Mouse (Mus musculus) neural tube, embryonic 14.5 days (tissue): ENCODE measurements around the gene Dpy19l1. TPM values are rescaled to one million over a fixed set of nuclear protein-coding genes. Genes with fewer than 3 reads are reported as not detected.
A peak's percentile ranks its signal among the peaks of the same experiment; 100 is the strongest.

ENCODE experiments used
- ATAC-seq: fragments of 200-750 bp; cut with Nextera tagmentation; 2 replicates; pipeline ENCODE4 v1.8.0; 2017; ENCODE audit warnings: low read depth, mild to moderate bottlenecking, moderate TSS enrichment, moderate library complexity
- H3K27ac ChIP-seq: fragments of 300-500 bp; sonication (generic); 2 replicates; pipeline ENCODE4 v1.5.1; 2014; ENCODE audit warnings: low read depth, mild to moderate bottlenecking, control low read depth, low read length, moderate library complexity, mixed read lengths
- H3K27me3 ChIP-seq: fragments of 300-500 bp; sonication (generic); 2 replicates; pipeline ENCODE4 v1.6.1; 2014; ENCODE audit warnings: low read length; ENCODE audit not compliant: control insufficient read depth, insufficient read depth
- H3K36me3 ChIP-seq: fragments of 300-500 bp; sonication (generic); 2 replicates; pipeline ENCODE4 v1.6.1; 2014; ENCODE audit warnings: low read length, mixed read lengths; ENCODE audit not compliant: control insufficient read depth, insufficient read depth
- H3K4me1 ChIP-seq: fragments of 300-500 bp; sonication (generic); 2 replicates; pipeline ENCODE4 v1.6.1; 2014; ENCODE audit warnings: low read length; ENCODE audit not compliant: control insufficient read depth, insufficient read depth
- H3K4me2 ChIP-seq: fragments of 300-500 bp; sonication (generic); 2 replicates; pipeline ENCODE4 v1.6.1; 2014; ENCODE audit warnings: mild to moderate bottlenecking, low read depth, low read length, control low read depth
- H3K4me3 ChIP-seq: fragments of 300-500 bp; sonication (generic); 2 replicates; pipeline ENCODE4 v1.5.1; 2014; ENCODE audit warnings: low read depth, low read length, control low read depth, mixed read lengths
- H3K9ac ChIP-seq: fragments of 300-500 bp; sonication (generic); replicated peaks from 2 replicates; pipeline ENCODE4 v1.6.1; 2014; ENCODE audit warnings: low read depth, mild to moderate bottlenecking, control low read depth, low read length, mixed read lengths
- H3K9me3 ChIP-seq: fragments of 300-500 bp; sonication (generic); 2 replicates; pipeline ENCODE4 v1.6.1; 2016; ENCODE audit warnings: low read length; ENCODE audit not compliant: control insufficient read depth
- WGBS: fragments of 180-500 bp; shearing (Covaris S2); extraction: QIAGEN DNeasy Blood & Tissue Kit; methylation state at CpG from one replicate; pipeline ENCODE4 v1.1.7; 2014; 5-methylcytosine and 5-hydroxymethylcytosine counted together
- polyA plus RNA-seq: library from polyadenylated mRNA; unstranded; fragments of >200 nt; fragmentation: Nextera tagmentation; extraction: Ambion mirVana; gene quantifications from 2 replicates; pipeline ENCODE4 v1.2.1, GENCODE M21; 2014

Dpy19l1 gene
- polyA plus RNA-seq, 1 experiment from 2014 or later, result 12.7 TPM

DNA sequence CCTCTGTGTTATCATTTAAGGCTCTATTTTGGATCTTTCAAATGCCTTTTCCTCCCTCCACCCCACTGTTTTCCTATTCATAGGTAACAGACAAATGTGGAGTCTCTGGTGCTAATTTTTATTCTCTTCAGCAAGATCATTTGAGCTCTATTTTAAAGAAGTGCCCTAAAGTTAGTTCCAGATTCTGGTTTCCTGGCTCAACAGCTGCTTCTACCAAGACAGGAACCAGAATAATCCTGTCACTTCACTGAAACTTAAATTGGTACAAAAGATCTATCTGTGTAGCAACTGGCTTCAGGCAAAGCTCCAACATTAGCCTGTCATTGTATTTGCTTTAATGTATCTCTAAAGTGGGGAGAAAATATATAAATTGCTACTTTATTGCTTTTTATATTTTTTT lies 3.6 kb upstream of the Dpy19l1 start:
- no peaks in the 10 kb centered on the region for H3K27me3 ChIP-seq
- H3K4me1 ChIP-seq, result 0 out of 2 replicates have a peak, but pooled peaks cover 2% of the 10 kb centered on the region
- H3K27ac ChIP-seq, result no peak overlapping the region
- no peak for ATAC-seq
- no peaks in the 10 kb centered on the region for H3K36me3 ChIP-seq
- no peaks in the 10 kb centered on the region for H3K9me3 ChIP-seq
- H3K4me2 ChIP-seq, result no peak overlapping the region
- H3K4me3 ChIP-seq, result no peak overlapping the region
- H3K9ac ChIP-seq, result no peak overlapping the region

DNA sequence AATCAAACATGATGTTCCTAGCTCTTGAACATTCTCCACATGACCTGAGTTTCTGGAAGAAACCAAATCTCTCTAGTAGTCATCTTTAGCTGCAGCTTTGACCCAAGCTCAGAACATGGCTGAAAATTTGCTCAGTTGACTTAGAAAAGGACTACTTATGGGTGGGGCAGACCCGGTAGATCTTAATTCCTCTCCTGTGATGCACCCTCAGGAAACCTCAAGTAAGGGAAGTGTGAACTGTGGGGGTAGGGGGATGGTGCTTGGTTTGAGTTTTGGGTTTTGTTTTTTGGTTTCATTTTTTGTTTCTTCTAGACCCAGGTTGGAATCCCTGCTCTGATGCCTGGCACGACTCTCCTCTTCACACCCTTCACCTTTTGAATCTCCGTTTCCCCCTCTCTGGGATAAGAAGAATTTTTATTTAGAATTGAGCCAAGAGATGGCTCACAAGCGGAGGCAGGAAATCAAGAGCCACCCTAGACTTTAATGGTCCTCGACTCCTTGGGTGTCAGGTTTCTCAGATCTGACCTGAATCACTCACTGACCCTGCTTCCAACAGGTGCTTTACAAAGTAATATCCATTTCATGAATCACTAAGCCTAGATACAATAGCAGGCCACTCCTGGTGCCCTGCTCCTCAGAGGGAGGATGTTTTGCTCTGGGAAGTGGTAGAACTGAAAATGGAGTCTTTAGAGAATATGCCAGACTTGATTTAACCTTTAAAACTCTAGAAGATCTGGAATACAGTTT lies 2.2 kb upstream of the Dpy19l1 start:
- WGBS, result 69% methylated on average over 5 of the region's 5 CpGs
- H3K4me3 ChIP-seq, result no peak overlapping the region
- H3K9ac ChIP-seq, result no peak overlapping the region
- 0 out of 2 replicates have a peak, but pooled peaks cover 2% of the 10 kb centered on the region for H3K4me1 ChIP-seq
- H3K36me3 ChIP-seq, result no peaks in the 10 kb centered on the region
- H3K27ac ChIP-seq, result no peak overlapping the region
- no peak overlapping the region for H3K4me2 ChIP-seq
- H3K27me3 ChIP-seq, result no peaks in the 10 kb centered on the region
- H3K9me3 ChIP-seq, result no peaks in the 10 kb centered on the region
- ATAC-seq, result no peak

DNA sequence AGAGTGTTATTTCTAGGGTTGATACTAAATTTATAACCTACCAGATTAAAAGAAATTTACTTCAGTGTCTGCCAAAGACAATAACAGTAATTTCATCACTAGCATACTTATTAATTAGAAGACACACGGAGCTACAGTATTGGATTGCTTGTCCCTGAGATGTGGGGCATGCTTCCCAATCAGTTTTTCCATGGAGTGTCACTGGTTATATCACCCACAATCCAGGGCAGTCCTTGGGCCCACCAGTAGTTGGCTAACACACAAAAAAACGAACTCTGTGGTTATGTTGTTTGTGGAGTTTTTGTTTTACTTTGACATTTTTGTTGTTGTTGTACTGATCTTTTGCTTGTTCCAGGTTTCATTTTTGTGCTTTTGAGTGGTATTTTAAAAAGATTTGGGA lies 1.4 kb upstream of the Dpy19l1 start:
- no peak overlapping the region for H3K4me3 ChIP-seq
- ATAC-seq, result no peak
- no peak overlapping the region for H3K27ac ChIP-seq
- no peak overlapping the region for H3K9ac ChIP-seq
- 0 out of 2 replicates have a peak, but pooled peaks cover 2% of the 10 kb centered on the region for H3K4me1 ChIP-seq
- 77% methylated on average over 2 of the region's 2 CpGs for WGBS
- H3K27me3 ChIP-seq, result no peaks in the 10 kb centered on the region
- H3K4me2 ChIP-seq, result no peak overlapping the region
- H3K9me3 ChIP-seq, result no peaks in the 10 kb centered on the region
- no peaks in the 10 kb centered on the region for H3K36me3 ChIP-seq

DNA sequence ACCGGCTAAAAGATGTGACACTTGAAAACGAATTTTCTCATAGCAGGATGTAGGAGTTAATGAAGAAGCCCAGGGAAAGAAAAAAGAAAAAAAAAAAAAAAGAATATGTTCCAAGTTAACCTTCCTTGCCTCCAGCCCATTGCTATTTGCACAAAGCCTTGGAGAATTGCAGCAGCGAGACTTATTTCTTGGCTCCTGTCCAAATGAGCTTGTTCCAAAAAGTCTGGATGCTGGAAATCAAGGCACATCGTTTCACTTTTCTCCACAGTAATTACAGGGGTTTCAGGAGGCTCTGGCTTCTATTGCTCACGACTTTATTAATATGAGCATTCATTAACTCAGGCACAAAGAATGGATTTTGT lies 899 bp upstream of the Dpy19l1 start:
- no peak for ATAC-seq
- H3K27me3 ChIP-seq, result no peaks in the 10 kb centered on the region
- H3K4me2 ChIP-seq, result peak overlapping the region; percentile 75
- H3K27ac ChIP-seq, result no peak overlapping the region
- H3K4me3 ChIP-seq, result peak overlapping the region; percentile 70
- no peaks in the 10 kb centered on the region for H3K36me3 ChIP-seq
- 11% methylated on average over 5 of the region's 5 CpGs for WGBS
- H3K4me1 ChIP-seq, result 0 out of 2 replicates have a peak, but pooled peaks cover 2% of the 10 kb centered on the region
- H3K9me3 ChIP-seq, result no peaks in the 10 kb centered on the region
- H3K9ac ChIP-seq, result 0 out of 2 replicates have a peak overlapping the region, but pooled peaks have one; percentile 37

DNA sequence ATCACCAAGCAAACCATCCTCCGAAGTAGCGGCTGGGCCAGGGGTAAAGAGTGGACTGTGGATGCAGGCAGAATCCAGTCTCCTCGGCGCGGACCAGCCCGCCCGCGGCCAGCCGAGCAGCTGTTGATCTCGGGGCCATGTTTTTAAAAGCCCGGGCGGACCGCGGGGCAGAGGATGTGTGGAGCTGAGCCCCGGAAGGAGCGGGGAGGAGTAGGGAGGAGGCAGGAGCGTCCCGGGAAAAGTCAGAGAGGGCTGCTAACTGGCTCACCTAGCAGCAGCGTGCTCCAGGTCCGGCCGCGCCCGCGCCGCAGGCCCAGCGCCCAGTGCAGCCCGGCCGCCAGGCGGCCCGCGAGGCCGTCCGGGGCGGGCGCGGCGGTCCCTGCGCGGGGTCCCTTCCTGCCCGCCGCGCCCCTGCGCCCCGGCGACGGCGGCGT lies 352 bp downstream of the Dpy19l1 start:
- no peaks in the 10 kb centered on the region for H3K36me3 ChIP-seq
- peak overlapping the region; percentile 87 for H3K27ac ChIP-seq
- H3K4me3 ChIP-seq, result peak overlapping the region; percentile 70
- H3K9ac ChIP-seq, result peak overlapping the region; percentile 73
- H3K4me2 ChIP-seq, result peak overlapping the region; percentile 75
- 0% methylated on average over 39 of the region's 48 CpGs for WGBS
- peak; percentile 90 for ATAC-seq
- 0 out of 2 replicates have a peak, but pooled peaks cover 2% of the 10 kb centered on the region for H3K4me1 ChIP-seq
- no peaks in the 10 kb centered on the region for H3K27me3 ChIP-seq
- H3K9me3 ChIP-seq, result no peaks in the 10 kb centered on the region

DNA sequence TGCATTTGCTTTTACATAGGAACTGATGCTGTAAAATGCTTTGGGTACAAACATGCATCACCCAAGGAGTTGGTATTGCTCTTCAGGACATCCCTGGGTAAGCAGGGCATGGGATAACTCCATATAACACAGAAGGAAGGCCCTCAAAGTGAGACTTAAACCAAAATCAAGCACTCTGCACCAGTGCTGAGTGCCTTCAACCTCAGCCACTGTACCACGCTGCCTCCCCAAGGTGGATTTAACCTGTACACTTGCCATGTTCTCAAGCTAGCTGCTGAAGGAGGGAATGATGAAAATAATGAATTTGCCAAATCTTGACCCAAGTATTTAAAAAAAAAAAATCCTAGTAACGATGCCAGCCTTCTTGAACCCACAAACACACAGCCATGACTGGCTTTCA lies 1.3 kb downstream of the Dpy19l1 start:
- Histone ChIP-seq H3K36me3 (no peaks in the 10 kb centered on the region), H3K4me3 (peak overlapping the region; percentile 70), H3K4me1 (0 out of 2 replicates have a peak, but pooled peaks cover 2% of the 10 kb centered on the region), H3K4me2 (peak overlapping the region; percentile 75), H3K27ac (no peak overlapping the region), H3K9me3 (no peaks in the 10 kb centered on the region), H3K9ac (no peak overlapping the region), H3K27me3 (no peaks in the 10 kb centered on the region)
- no peak for ATAC-seq
- 54% methylated on average over 2 of the region's 2 CpGs for WGBS

DNA sequence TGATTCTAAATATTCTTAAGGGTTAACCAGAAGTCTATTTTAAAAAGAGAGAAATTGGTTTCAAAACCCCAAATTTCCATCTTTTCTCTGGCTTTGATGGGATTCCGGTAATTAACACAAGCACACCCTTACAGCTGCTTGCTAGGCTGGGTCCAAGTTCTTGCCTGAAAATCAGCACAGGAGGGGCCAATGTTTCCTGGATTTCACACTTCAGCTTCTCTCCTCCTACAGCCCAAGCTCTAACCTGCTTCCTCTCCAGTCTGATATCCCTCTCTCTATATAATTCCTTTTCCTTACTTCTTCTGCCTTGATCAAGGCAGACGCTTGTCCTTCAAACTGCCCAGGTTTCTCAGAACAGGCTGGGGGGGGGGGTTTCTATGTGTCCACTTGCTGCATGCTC lies 6.7 kb downstream of the Dpy19l1 start:
- 88% methylated on average over 2 of the region's 2 CpGs for WGBS
- Histone ChIP-seq H3K9me3 (no peaks in the 10 kb centered on the region), H3K27me3 (no peaks in the 10 kb centered on the region), H3K27ac (no peak overlapping the region), H3K9ac (no peak overlapping the region), H3K36me3 (no peaks in the 10 kb centered on the region), H3K4me3 (no peak overlapping the region), H3K4me1 (no peaks in the 10 kb centered on the region), H3K4me2 (no peak overlapping the region)
- ATAC-seq, result no peak

DNA sequence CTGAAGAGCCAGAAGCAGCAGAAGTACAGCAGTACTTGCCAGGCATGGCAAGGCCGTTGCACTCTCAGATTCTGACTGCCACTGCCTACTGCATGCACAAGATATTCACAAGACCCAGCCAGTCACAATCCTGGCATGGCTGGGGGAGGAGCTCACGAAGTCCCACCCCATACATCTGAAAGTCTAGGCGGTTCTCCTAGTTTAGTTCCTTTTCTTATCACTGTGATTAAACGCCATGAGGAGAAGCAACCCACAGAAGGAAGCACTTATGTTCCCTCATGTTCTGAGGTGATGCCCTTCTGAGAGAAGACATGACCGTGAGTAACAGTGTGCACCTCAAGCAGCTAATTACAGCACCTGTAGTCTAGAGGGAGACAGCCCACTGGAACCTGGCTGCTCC lies 12.4 kb downstream of the Dpy19l1 start:
- no peak for ATAC-seq
- Histone ChIP-seq H3K27me3 (no peaks in the 10 kb centered on the region), H3K27ac (no peak overlapping the region), H3K4me2 (no peak overlapping the region), H3K9me3 (no peaks in the 10 kb centered on the region), H3K9ac (no peak overlapping the region), H3K36me3 (no peaks in the 10 kb centered on the region), H3K4me3 (no peak overlapping the region), H3K4me1 (no peaks in the 10 kb centered on the region)
- WGBS, result 95% methylated on average over 5 of the region's 5 CpGs

DNA sequence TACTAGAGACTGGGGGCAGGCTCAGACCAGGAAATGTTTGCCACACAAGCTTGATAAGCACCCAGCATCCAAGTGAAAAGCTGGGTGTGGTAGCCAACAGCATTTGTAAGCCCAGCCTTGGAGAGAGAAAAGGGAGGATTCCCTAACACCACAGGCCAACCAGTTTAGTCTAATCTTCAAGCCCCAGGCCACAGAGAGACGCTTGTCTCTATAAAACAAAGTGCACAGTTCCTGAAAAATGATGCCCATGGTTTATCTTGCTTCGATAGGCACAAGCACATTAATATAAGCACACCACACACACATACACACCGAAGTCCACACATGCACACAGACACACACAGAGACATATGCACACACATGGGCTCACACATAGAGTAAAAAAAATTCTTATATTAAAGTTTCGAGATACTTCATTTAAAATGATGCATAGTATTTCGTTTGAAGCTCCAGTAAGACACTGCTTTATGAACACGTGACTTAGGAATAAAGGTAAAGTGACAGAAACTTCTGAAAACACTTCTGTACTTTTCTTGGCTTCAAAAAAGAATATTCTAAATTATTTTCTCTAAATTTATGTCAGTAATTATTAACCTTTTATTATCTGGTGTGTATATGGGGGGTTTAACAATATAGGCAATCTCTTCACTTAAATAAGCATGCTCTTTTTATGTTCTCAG lies 14.4 kb downstream of the Dpy19l1 start:
- no peaks in the 10 kb centered on the region for H3K9me3 ChIP-seq
- no peak overlapping the region for H3K4me2 ChIP-seq
- no peak overlapping the region for H3K9ac ChIP-seq
- 92% methylated on average over 6 of the region's 6 CpGs for WGBS
- H3K4me1 ChIP-seq, result no peaks in the 10 kb centered on the region
- H3K36me3 ChIP-seq, result no peaks in the 10 kb centered on the region
- H3K27me3 ChIP-seq, result no peaks in the 10 kb centered on the region
- no peak overlapping the region for H3K4me3 ChIP-seq
- no peak for ATAC-seq
- no peak overlapping the region for H3K27ac ChIP-seq
